Mouse (Mus musculus): ENCODE data around the gene Krtcap3. TPM values are rescaled to one million over a fixed set of nuclear protein-coding genes. Genes with fewer than 3 reads are reported as not detected.

Krtcap3 gene
- polyA plus RNA-seq, 1 experiment from 2014 or later: 12.4 TPM

DNA sequence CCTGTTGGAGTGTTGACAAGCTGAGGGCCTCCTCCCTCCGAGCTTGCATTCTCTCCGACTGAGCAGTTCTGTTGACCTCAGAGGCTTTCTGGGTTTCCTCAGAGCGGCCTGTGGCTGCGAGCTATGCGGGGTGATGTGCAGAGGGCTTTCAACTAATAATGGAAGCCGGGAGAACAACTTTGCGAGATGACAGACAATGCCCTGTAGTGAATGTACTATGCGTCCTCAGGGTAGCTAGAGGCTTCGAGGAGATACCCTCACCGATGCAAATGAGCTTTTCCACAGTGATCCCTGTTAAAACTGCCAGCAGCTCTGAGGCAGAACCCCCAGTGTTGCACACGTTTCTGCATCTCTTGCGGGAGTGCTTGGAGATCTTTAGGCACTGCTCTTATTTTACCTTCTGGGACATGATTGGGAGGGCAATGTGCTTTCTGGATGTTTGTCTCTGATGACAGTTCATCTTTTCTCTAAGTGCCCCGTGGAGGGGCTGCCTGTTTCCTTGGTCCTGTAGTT lies 9.9 kb upstream of the Krtcap3 start:
- Histone ChIP-seq H3K9me3 (replicated peaks; ENCODE audit: control insufficient read depth, low read length) (no peaks in the 10 kb centered on the region), H3K27me3 (ENCODE audit: control insufficient read depth, insufficient read depth, low read length) (no peaks in the 10 kb centered on the region), H3K4me1 (ENCODE audit: control insufficient read depth, insufficient read depth, low read length) (no peaks in the 10 kb centered on the region), H3K4me2 (ENCODE audit: low read depth, low read length) (peak overlapping the region; percentile 71), H3K27ac (replicated peaks; ENCODE audit: low read depth, low read length) (peak overlapping the region; percentile 96; the same call in 1 of the 2 replicates), H3K36me3 (replicated peaks; ENCODE audit: control insufficient read depth, insufficient read depth, low read depth, low read length) (peaks cover 6% of the 10 kb centered on the region), H3K9ac (replicated peaks; ENCODE audit: low read length) (peak overlapping the region; percentile 94), H3K4me3 (ENCODE audit: low read depth, low read length) (peak overlapping the region; percentile 93)
- WGBS: 1% methylated on average over 13 of the region's 13 CpGs
- ATAC-seq (replicated peaks; ENCODE audit: insufficient number of reproducible peaks, low FRiP score, low TSS enrichment, low read depth) (no peak), DNase-seq (ENCODE audit: low spot score) (no peak)

DNA sequence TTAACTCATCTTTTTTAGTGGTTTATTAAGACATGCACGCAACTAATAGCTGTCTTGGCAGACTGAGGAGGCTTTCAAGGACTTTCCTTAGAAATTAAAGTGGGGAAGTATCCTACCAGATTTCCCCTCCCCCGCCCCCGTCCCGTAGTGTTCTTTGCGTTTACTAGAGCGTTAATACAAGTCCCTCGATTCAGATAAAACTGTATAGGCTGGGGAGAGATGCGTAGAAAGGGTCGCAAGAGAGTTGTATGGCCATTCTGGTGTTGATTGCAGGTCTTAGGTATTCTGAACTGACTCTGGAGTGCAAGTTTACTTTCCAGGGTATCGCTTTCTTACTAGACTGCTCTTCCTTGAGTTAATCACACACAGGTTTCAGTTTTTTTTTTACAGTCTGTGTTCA lies 9.3 kb upstream of the Krtcap3 start:
- Histone ChIP-seq H3K9ac (replicated peaks; ENCODE audit: low read length) (peak overlapping the region; percentile 94; the same call in 1 of the 2 replicates), H3K9me3 (replicated peaks; ENCODE audit: control insufficient read depth, low read length) (no peaks in the 10 kb centered on the region), H3K4me3 (ENCODE audit: low read depth, low read length) (peak overlapping the region; percentile 93), H3K27me3 (ENCODE audit: control insufficient read depth, insufficient read depth, low read length) (no peaks in the 10 kb centered on the region), H3K36me3 (replicated peaks; ENCODE audit: control insufficient read depth, insufficient read depth, low read depth, low read length) (peaks cover 6% of the 10 kb centered on the region), H3K4me1 (ENCODE audit: control insufficient read depth, insufficient read depth, low read length) (no peaks in the 10 kb centered on the region), H3K27ac (replicated peaks; ENCODE audit: low read depth, low read length) (no peak overlapping the region), H3K4me2 (ENCODE audit: low read depth, low read length) (peak overlapping the region; percentile 71)
- ATAC-seq (replicated peaks; ENCODE audit: insufficient number of reproducible peaks, low FRiP score, low TSS enrichment, low read depth) (no peak), DNase-seq (ENCODE audit: low spot score) (peak; percentile 6)
- 26% methylated on average over 10 of the region's 10 CpGs for WGBS

DNA sequence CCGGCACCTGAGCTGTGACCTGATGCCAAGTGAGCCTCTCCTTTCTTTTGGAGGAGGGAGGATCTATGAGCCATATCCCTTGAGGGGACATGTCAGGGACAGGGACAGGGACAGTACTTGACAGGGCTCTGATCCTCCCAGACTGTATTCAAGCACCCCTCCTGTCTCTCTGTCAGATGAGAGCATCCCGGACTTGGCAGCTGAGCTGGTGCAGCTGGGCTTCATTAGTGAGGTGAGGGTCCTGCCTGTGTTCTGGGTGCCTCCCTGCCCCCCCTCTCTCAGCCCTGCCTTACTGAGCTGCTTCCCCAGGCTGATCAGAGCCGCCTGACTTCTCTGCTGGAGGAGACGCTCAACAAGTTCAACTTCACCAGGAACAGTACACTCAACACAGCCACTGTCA lies 775 bp upstream of the Krtcap3 start:
- WGBS: 45% methylated on average over 4 of the region's 4 CpGs
- ATAC-seq (replicated peaks; ENCODE audit: insufficient number of reproducible peaks, low FRiP score, low TSS enrichment, low read depth) (peak; percentile 29), DNase-seq (ENCODE audit: low spot score) (peak; percentile 55)
- Histone ChIP-seq H3K4me1 (ENCODE audit: control insufficient read depth, insufficient read depth, low read length) (peaks cover 13% of the 10 kb centered on the region), H3K27me3 (ENCODE audit: control insufficient read depth, insufficient read depth, low read length) (no peaks in the 10 kb centered on the region), H3K4me2 (ENCODE audit: low read depth, low read length) (no peak overlapping the region), H3K4me3 (ENCODE audit: low read depth, low read length) (no peak overlapping the region), H3K9me3 (replicated peaks; ENCODE audit: control insufficient read depth, low read length) (no peaks in the 10 kb centered on the region), H3K9ac (replicated peaks; ENCODE audit: low read length) (no peak overlapping the region), H3K27ac (replicated peaks; ENCODE audit: low read depth, low read length) (no peak overlapping the region), H3K36me3 (replicated peaks; ENCODE audit: control insufficient read depth, insufficient read depth, low read depth, low read length) (peaks cover 8% of the 10 kb centered on the region)

DNA sequence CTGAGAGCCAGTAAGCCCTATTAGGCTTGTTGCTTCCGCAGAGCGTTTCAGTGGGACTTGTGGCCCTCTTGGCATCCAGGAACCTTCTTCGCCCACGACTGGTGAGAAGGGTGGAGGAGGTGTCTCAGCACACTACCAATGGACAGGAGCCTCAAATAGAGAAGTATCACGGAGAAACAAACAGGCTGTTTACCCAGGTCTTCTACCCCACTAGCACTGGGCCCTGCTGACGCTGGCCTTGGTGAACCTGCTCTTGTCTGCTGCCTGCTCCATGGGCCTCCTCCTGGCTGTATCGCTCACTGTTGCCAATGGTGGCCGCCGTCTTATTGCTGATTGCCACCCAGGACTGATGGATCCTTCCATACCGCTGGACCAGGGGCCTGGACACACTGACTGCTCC lies 660 bp downstream of the Krtcap3 start:
- DNase-seq (ENCODE audit: low spot score) (no peak), ATAC-seq (replicated peaks; ENCODE audit: insufficient number of reproducible peaks, low FRiP score, low TSS enrichment, low read depth) (no peak)
- WGBS: 55% methylated on average over 10 of the region's 10 CpGs
- Histone ChIP-seq H3K9me3 (replicated peaks; ENCODE audit: control insufficient read depth, low read length) (no peaks in the 10 kb centered on the region), H3K4me3 (ENCODE audit: low read depth, low read length) (peak overlapping the region; percentile 30), H3K27ac (replicated peaks; ENCODE audit: low read depth, low read length) (0 out of 2 replicates have a peak overlapping the region, but pooled peaks have one; percentile 20), H3K36me3 (replicated peaks; ENCODE audit: control insufficient read depth, insufficient read depth, low read depth, low read length) (peaks cover 2% of the 10 kb centered on the region), H3K4me2 (ENCODE audit: low read depth, low read length) (peak overlapping the region; percentile 53), H3K27me3 (ENCODE audit: control insufficient read depth, insufficient read depth, low read length) (no peaks in the 10 kb centered on the region), H3K9ac (replicated peaks; ENCODE audit: low read length) (peak overlapping the region; percentile 51), H3K4me1 (ENCODE audit: control insufficient read depth, insufficient read depth, low read length) (peaks cover 13% of the 10 kb centered on the region)

DNA sequence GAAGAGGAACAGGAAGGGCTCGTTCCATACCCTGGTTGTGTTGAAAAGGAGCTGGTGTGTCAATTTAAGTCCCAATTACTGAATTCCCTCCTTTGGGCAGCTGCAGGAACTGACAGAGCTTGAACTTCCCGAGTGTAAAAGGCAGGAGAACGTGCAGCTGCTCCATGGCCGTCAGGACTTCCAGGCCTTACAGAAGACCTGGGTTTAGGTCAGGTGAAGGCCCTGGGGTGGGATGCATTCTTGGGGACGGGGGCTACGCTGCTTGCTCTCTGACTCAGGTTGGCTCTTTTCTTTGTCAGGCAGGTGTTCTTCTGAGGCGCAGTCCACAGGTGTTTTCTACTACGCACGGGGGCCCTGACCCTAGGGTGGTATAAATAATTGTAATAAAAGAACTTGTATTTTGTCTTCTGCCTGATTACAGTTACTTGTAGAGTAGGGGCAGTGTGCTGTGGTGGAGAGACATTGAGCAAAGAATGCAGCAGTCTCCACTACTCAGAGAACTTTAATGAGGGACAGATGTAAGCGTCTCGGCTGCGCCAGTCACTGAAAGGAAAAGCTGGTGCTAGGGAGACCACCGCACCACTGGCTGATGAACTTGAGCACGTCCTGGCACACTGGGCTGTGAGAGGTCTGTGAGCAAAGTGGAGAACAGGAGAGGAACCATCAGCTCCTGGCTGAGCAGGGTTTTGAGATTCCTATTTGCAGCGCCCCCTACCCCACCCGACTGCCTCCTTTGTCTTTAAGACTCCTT lies 1.5 kb downstream of the Krtcap3 start:
- Histone ChIP-seq H3K4me2 (ENCODE audit: low read depth, low read length) (peak overlapping the region; percentile 7; the same call in 1 of the 2 replicates), H3K9me3 (replicated peaks; ENCODE audit: control insufficient read depth, low read length) (no peaks in the 10 kb centered on the region), H3K4me3 (ENCODE audit: low read depth, low read length) (peak overlapping the region; percentile 30), H3K27ac (replicated peaks; ENCODE audit: low read depth, low read length) (peak overlapping the region; percentile 38), H3K36me3 (replicated peaks; ENCODE audit: control insufficient read depth, insufficient read depth, low read depth, low read length) (peaks cover 2% of the 10 kb centered on the region), H3K9ac (replicated peaks; ENCODE audit: low read length) (no peak overlapping the region; the same call in 1 of the 2 replicates), H3K4me1 (ENCODE audit: control insufficient read depth, insufficient read depth, low read length) (peaks cover 13% of the 10 kb centered on the region), H3K27me3 (ENCODE audit: control insufficient read depth, insufficient read depth, low read length) (no peaks in the 10 kb centered on the region)
- 51% methylated on average over 16 of the region's 16 CpGs for WGBS
- 0 out of 2 replicates have a peak, but pooled peaks have one; percentile 27 for ATAC-seq (replicated peaks; ENCODE audit: insufficient number of reproducible peaks, low FRiP score, low TSS enrichment, low read depth)
- peak; percentile 78 for DNase-seq (ENCODE audit: low spot score)

DNA sequence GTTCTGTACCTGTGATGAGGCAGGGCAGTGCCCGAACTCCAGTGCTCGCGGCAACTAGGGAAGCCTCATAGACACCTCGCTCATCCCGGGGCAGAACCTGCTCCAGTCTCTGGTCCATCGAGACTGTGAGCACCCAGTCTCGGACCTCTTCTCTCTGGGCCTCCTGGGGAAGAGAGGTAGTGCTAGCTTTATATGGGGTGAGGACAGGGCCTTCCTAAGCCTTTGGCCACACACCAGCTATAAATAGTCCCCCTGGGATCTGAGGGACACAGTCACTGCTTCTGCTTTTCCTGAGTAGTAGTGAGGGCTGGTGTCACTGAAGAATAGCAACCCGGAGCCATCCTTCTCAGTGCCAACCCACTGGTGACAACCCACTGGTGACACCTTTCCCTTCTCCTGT lies 2.3 kb downstream of the Krtcap3 start:
- Histone ChIP-seq H3K4me3 (ENCODE audit: low read depth, low read length) (no peak overlapping the region), H3K9ac (replicated peaks; ENCODE audit: low read length) (no peak overlapping the region; the same call in 1 of the 2 replicates), H3K27me3 (ENCODE audit: control insufficient read depth, insufficient read depth, low read length) (no peaks in the 10 kb centered on the region), H3K36me3 (replicated peaks; ENCODE audit: control insufficient read depth, insufficient read depth, low read depth, low read length) (peaks cover 2% of the 10 kb centered on the region), H3K27ac (replicated peaks; ENCODE audit: low read depth, low read length) (no peak overlapping the region), H3K9me3 (replicated peaks; ENCODE audit: control insufficient read depth, low read length) (no peaks in the 10 kb centered on the region), H3K4me1 (ENCODE audit: control insufficient read depth, insufficient read depth, low read length) (peaks cover 13% of the 10 kb centered on the region), H3K4me2 (ENCODE audit: low read depth, low read length) (no peak overlapping the region)
- no peak for DNase-seq (ENCODE audit: low spot score)
- ATAC-seq (replicated peaks; ENCODE audit: insufficient number of reproducible peaks, low FRiP score, low TSS enrichment, low read depth): no peak
- WGBS: 95% methylated on average over 8 of the region's 8 CpGs

DNA sequence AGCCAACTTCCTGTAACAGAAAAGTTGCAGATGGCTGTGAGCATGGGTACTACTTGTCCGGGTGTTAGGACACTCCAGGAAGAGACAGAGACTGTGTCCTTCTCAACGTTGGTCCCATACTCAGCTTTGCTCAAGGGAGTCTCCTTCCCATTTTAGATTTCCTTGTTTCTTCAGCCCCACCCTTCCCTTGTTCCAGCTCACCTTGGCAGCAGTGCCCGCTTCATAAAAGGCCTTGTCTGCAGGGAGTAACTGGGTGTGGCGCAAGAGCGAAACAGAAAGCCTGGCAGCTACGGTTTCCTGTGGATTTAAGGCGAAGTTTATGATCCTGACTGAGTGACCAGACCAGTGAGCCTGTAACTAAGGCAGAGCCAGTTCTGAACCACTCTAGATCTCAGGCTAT lies 3.0 kb downstream of the Krtcap3 start:
- H3K9ac ChIP-seq (replicated peaks; ENCODE audit: low read length): no peak overlapping the region
- H3K4me1 ChIP-seq (ENCODE audit: control insufficient read depth, insufficient read depth, low read length): peaks cover 13% of the 10 kb centered on the region
- H3K9me3 ChIP-seq (replicated peaks; ENCODE audit: control insufficient read depth, low read length): no peaks in the 10 kb centered on the region
- no peak overlapping the region for H3K4me3 ChIP-seq (ENCODE audit: low read depth, low read length)
- no peak for ATAC-seq (replicated peaks; ENCODE audit: insufficient number of reproducible peaks, low FRiP score, low TSS enrichment, low read depth)
- DNase-seq (ENCODE audit: low spot score): no peak
- H3K27me3 ChIP-seq (ENCODE audit: control insufficient read depth, insufficient read depth, low read length): no peaks in the 10 kb centered on the region
- H3K36me3 ChIP-seq (replicated peaks; ENCODE audit: control insufficient read depth, insufficient read depth, low read depth, low read length): no peaks in the 10 kb centered on the region; the same call in none of the 2 replicates
- no peak overlapping the region for H3K27ac ChIP-seq (replicated peaks; ENCODE audit: low read depth, low read length)
- no peak overlapping the region for H3K4me2 ChIP-seq (ENCODE audit: low read depth, low read length)
- 85% methylated on average over 7 of the region's 7 CpGs for WGBS

DNA sequence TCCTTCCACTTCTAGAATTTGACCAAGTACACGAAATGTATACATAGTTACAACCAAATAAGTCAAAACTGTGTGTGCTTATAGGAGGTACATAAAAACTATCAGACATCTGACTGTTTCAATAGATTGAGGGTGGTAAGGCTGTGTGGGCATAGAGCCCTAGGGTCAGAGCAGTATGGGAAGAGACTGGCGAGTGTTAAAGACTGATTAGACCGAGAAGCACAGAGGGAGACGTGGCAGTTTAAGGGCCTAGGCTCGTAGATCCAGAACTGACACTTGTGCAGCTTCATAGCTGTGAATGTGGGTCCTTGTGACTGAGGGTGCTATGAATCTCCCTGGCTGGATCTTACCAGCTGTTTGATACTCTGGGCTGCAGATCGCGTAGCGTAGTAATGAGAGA lies 3.4 kb downstream of the Krtcap3 start:
- no peaks in the 10 kb centered on the region; the same call in none of the 2 replicates for H3K36me3 ChIP-seq (replicated peaks; ENCODE audit: control insufficient read depth, insufficient read depth, low read depth, low read length)
- DNase-seq (ENCODE audit: low spot score): no peak
- H3K27me3 ChIP-seq (ENCODE audit: control insufficient read depth, insufficient read depth, low read length): no peaks in the 10 kb centered on the region
- H3K27ac ChIP-seq (replicated peaks; ENCODE audit: low read depth, low read length): no peak overlapping the region
- H3K9me3 ChIP-seq (replicated peaks; ENCODE audit: control insufficient read depth, low read length): no peaks in the 10 kb centered on the region
- H3K4me3 ChIP-seq (ENCODE audit: low read depth, low read length): no peak overlapping the region
- no peak overlapping the region for H3K4me2 ChIP-seq (ENCODE audit: low read depth, low read length)
- no peak for ATAC-seq (replicated peaks; ENCODE audit: insufficient number of reproducible peaks, low FRiP score, low TSS enrichment, low read depth)
- H3K9ac ChIP-seq (replicated peaks; ENCODE audit: low read length): no peak overlapping the region
- H3K4me1 ChIP-seq (ENCODE audit: control insufficient read depth, insufficient read depth, low read length): peaks cover 13% of the 10 kb centered on the region
- WGBS: 87% methylated on average over 8 of the region's 8 CpGs

Measured in embryonic facial prominence, embryonic 11.5 days (tissue).